Mouse (Mus musculus) CH12.LX (cell line): Measurements from ENCODE around the gene E330017A01Rik. TPM values are rescaled to one million over a fixed set of nuclear protein-coding genes. Genes with fewer than 3 reads are reported as not detected.

Source experiments
- DNase-seq: peaks from one replicate; pipeline ENCODE4 v3.0.0-alpha.2; 2013; ENCODE audit errors: extremely low read depth
- H3K27ac ChIP-seq: 2 replicates; pipeline ENCODE4 v1.5.1; 2012; ENCODE audit warnings: low read depth, mild to moderate bottlenecking, control low read depth, moderate library complexity; ENCODE audit not compliant: insufficient read depth
- H3K27me3 ChIP-seq: replicated peaks from 2 replicates; pipeline ENCODE3; 2012; ENCODE audit warnings: inconsistent platforms
- H3K36me3 ChIP-seq, 2 experiments: replicated peaks in 1 of 2; 2 replicates each; pipeline versions ENCODE3 to v1.6.1; 2012; ENCODE audit warnings: inconsistent platforms in 1 of 2, low read length in 1 of 2, mild to moderate bottlenecking in 1 of 2, mixed read lengths in 1 of 2, moderate library complexity in 1 of 2; ENCODE audit not compliant: control insufficient read depth in 1 of 2, insufficient read depth in 1 of 2
- H3K4me1 ChIP-seq, 2 experiments: 2 replicates each; pipeline ENCODE4 v1.6.1; 2012; ENCODE audit warnings: inconsistent platforms in 1 of 2, moderate library complexity in 1 of 2; ENCODE audit not compliant: insufficient read depth in 2 of 2, control insufficient read depth in 1 of 2
- H3K4me2 ChIP-seq: 2 replicates; pipeline ENCODE4 v1.6.1; 2012; ENCODE audit warnings: low read depth, mild to moderate bottlenecking, control low read depth; ENCODE audit not compliant: poor library complexity, insufficient read depth, severe bottlenecking
- H3K4me3 ChIP-seq, 3 experiments: fragments of 150-350 bp in 1 of 3; sonication (generic) in 1 of 3; replicated peaks in 1 of 3; 2 replicates each; pipeline versions ENCODE3 to v1.5.1; 2011 to 2012; ENCODE audit warnings: low read depth in 2 of 3, low read length in 2 of 3, mild to moderate bottlenecking in 2 of 3, moderate library complexity in 2 of 3, control low read depth in 1 of 3, improper control_type of control experiment in 1 of 3, inconsistent platforms in 1 of 3, mixed read lengths in 1 of 3; ENCODE audit not compliant: poor library complexity in 1 of 3
- H3K79me2 ChIP-seq: replicated peaks from 2 replicates; pipeline ENCODE4 v1.6.1; 2012; ENCODE audit warnings: mild to moderate bottlenecking, moderate library complexity; ENCODE audit not compliant: control insufficient read depth, poor library complexity, insufficient read depth, severe bottlenecking; ENCODE audit errors: extremely low read depth
- H3K9ac ChIP-seq: 2 replicates; pipeline ENCODE4 v1.6.1; 2012; ENCODE audit warnings: low read depth, mild to moderate bottlenecking, control low read depth, moderate library complexity; ENCODE audit not compliant: insufficient read depth
- H3K9me3 ChIP-seq: replicated peaks from 2 replicates; pipeline ENCODE3; 2012; ENCODE audit warnings: low read length, inconsistent platforms, mixed read lengths
- BHLHE40 ChIP-seq: IDR thresholded peaks from 2 replicates; pipeline ENCODE4 v1.6.1; 2011; ENCODE audit warnings: mild to moderate bottlenecking, low read depth, low read length, improper control_type of control experiment
- CHD1 ChIP-seq: IDR thresholded peaks from 2 replicates; pipeline ENCODE4 v1.6.1; 2012; ENCODE audit warnings: low read depth, low read length, improper control_type of control experiment, inconsistent platforms
- CHD2 ChIP-seq: IDR thresholded peaks from 2 replicates; pipeline ENCODE4 v1.6.1; 2011; ENCODE audit warnings: low read length, improper control_type of control experiment
- CTCF ChIP-seq, 2 experiments: IDR thresholded peaks in 1 of 2; conservative IDR thresholded peaks in 1 of 2; 2 replicates each; pipeline ENCODE4 v1.5.1; 2011 to 2012; ENCODE audit warnings: low read depth in 2 of 2, low read length in 2 of 2, improper control_type of control experiment in 1 of 2, inconsistent platforms in 1 of 2, mild to moderate bottlenecking in 1 of 2, moderate library complexity in 1 of 2
- E2F4 ChIP-seq: IDR thresholded peaks from 2 replicates; pipeline ENCODE4 v1.6.1; 2011; ENCODE audit warnings: low read depth, low read length, improper control_type of control experiment; ENCODE audit not compliant: insufficient replicate concordance
- ELF1 ChIP-seq: IDR thresholded peaks from 2 replicates; pipeline ENCODE4 v1.6.1; 2014; ENCODE audit warnings: low read depth, mild to moderate bottlenecking, inconsistent platforms, low read length, improper control_type of control experiment
- EP300 ChIP-seq: IDR thresholded peaks from 2 replicates; pipeline ENCODE4 v1.6.1; 2011; ENCODE audit warnings: low read length, improper control_type of control experiment
- ETS1 ChIP-seq: conservative IDR thresholded peaks from 2 replicates; pipeline ENCODE4 v1.6.1; 2012; ENCODE audit warnings: low read depth, mild to moderate bottlenecking, inconsistent platforms, low read length, improper control_type of control experiment, moderate library complexity
- GABPA ChIP-seq: IDR thresholded peaks from 2 replicates; pipeline ENCODE4 v1.6.1; 2012; ENCODE audit warnings: low read depth, low read length, improper control_type of control experiment, inconsistent platforms; ENCODE audit not compliant: insufficient replicate concordance
- HCFC1 ChIP-seq: IDR thresholded peaks from 2 replicates; pipeline ENCODE4 v1.6.1; 2012; ENCODE audit warnings: low read depth, mild to moderate bottlenecking, inconsistent platforms, low read length, improper control_type of control experiment
- IRF4 ChIP-seq: IDR thresholded peaks from 2 replicates; pipeline ENCODE4 v1.6.1; 2014; ENCODE audit warnings: low read depth, mild to moderate bottlenecking, inconsistent platforms, low read length, improper control_type of control experiment
- JUN ChIP-seq: IDR thresholded peaks from 2 replicates; pipeline ENCODE4 v1.6.1; 2011; ENCODE audit warnings: low read depth, mild to moderate bottlenecking, low read length, improper control_type of control experiment, moderate library complexity; ENCODE audit not compliant: insufficient read depth
- JUND ChIP-seq: conservative IDR thresholded peaks from 2 replicates; pipeline ENCODE4 v1.6.1; 2011; ENCODE audit warnings: low read depth, low read length, improper control_type of control experiment
- KAT2A ChIP-seq: IDR thresholded peaks from 2 replicates; pipeline ENCODE4 v1.6.1; 2012; ENCODE audit warnings: low read length, improper control_type of control experiment, inconsistent platforms; ENCODE audit not compliant: insufficient replicate concordance
- MAFK ChIP-seq: IDR thresholded peaks from 2 replicates; pipeline ENCODE4 v1.6.1; 2011; ENCODE audit warnings: low read length, improper control_type of control experiment; ENCODE audit not compliant: insufficient replicate concordance
- MAX ChIP-seq: IDR thresholded peaks from 2 replicates; pipeline ENCODE4 v1.6.1; 2011; ENCODE audit warnings: low read length, improper control_type of control experiment
- MAZ ChIP-seq: IDR thresholded peaks from 2 replicates; pipeline ENCODE4 v1.6.1; 2012; ENCODE audit warnings: low read depth, mild to moderate bottlenecking, inconsistent platforms, low read length, improper control_type of control experiment, moderate library complexity
- MEF2A ChIP-seq: IDR thresholded peaks from 2 replicates; pipeline ENCODE4 v1.6.1; 2014; ENCODE audit warnings: low read depth, mild to moderate bottlenecking, inconsistent platforms, low read length, improper control_type of control experiment, borderline replicate concordance
- MXI1 ChIP-seq: IDR thresholded peaks from 2 replicates; pipeline ENCODE4 v1.6.1; 2011; ENCODE audit warnings: mild to moderate bottlenecking, low read depth, low read length, improper control_type of control experiment
- MYC ChIP-seq: IDR thresholded peaks from 2 replicates; pipeline ENCODE4 v1.6.1; 2011; ENCODE audit warnings: low read depth, mild to moderate bottlenecking, improper control_type of control experiment, low read length
- NELFE ChIP-seq: IDR thresholded peaks from 2 replicates; pipeline ENCODE4 v1.6.1; 2011; ENCODE audit warnings: low read depth, low read length, improper control_type of control experiment
- NRF1 ChIP-seq: IDR thresholded peaks from 2 replicates; pipeline ENCODE4 v1.6.1; 2014; ENCODE audit warnings: low read depth, mild to moderate bottlenecking, inconsistent platforms, low read length, improper control_type of control experiment, moderate library complexity
- PAX5 ChIP-seq: IDR thresholded peaks from 2 replicates; pipeline ENCODE4 v1.6.1; 2012; ENCODE audit warnings: low read length, inconsistent platforms, mixed read lengths
- POLR2A ChIP-seq: IDR thresholded peaks from 2 replicates; pipeline ENCODE4 v1.6.1; 2011; ENCODE audit warnings: low read depth, mild to moderate bottlenecking, improper control_type of control experiment, low read length
- POLR2AphosphoS2 ChIP-seq: IDR thresholded peaks from 2 replicates; pipeline ENCODE4 v1.6.1; 2011; ENCODE audit warnings: low read depth, low read length, improper control_type of control experiment
- RAD21 ChIP-seq: IDR thresholded peaks from 2 replicates; pipeline ENCODE4 v1.6.1; 2011; ENCODE audit warnings: low read depth, mild to moderate bottlenecking, low read length, improper control_type of control experiment, moderate library complexity
- RCOR1 ChIP-seq: conservative IDR thresholded peaks from 2 replicates; pipeline ENCODE4 v1.6.1; 2012; ENCODE audit warnings: low read depth, mild to moderate bottlenecking, inconsistent platforms, low read length, improper control_type of control experiment
- SIN3A ChIP-seq: IDR thresholded peaks from 2 replicates; pipeline ENCODE4 v1.6.1; 2012; ENCODE audit warnings: low read length, improper control_type of control experiment, inconsistent platforms
- SMC3 ChIP-seq: IDR thresholded peaks from 2 replicates; pipeline ENCODE4 v1.6.1; 2011; ENCODE audit warnings: low read depth, low read length, improper control_type of control experiment
- TBP ChIP-seq: conservative IDR thresholded peaks from 2 replicates; pipeline ENCODE4 v1.6.1; 2011; ENCODE audit warnings: low read depth, low read length, improper control_type of control experiment
- TCF12 ChIP-seq: IDR thresholded peaks from 2 replicates; pipeline ENCODE4 v1.6.1; 2014; ENCODE audit warnings: low read depth, mild to moderate bottlenecking, inconsistent platforms, low read length, improper control_type of control experiment
- UBTF ChIP-seq: IDR thresholded peaks from 2 replicates; pipeline ENCODE4 v1.6.1; 2012; ENCODE audit warnings: low read depth, mild to moderate bottlenecking, inconsistent platforms, low read length, improper control_type of control experiment, moderate library complexity
- USF1 ChIP-seq: IDR thresholded peaks from 2 replicates; pipeline ENCODE4 v1.6.1; 2014; ENCODE audit warnings: low read depth, mild to moderate bottlenecking, inconsistent platforms, low read length, improper control_type of control experiment
- USF2 ChIP-seq: conservative IDR thresholded peaks from 2 replicates; pipeline ENCODE4 v1.6.1; 2011; ENCODE audit warnings: low read depth, low read length, improper control_type of control experiment
- ZC3H11A ChIP-seq: IDR thresholded peaks from 2 replicates; pipeline ENCODE4 v1.6.1; 2012; ENCODE audit warnings: low read depth, mild to moderate bottlenecking, inconsistent platforms, low read length, improper control_type of control experiment
- ZKSCAN1 ChIP-seq: IDR thresholded peaks from 2 replicates; pipeline ENCODE4 v1.6.1; 2012; ENCODE audit warnings: low read depth, inconsistent platforms, low read length, improper control_type of control experiment, borderline replicate concordance
- ZMIZ1 ChIP-seq: IDR thresholded peaks from 2 replicates; pipeline ENCODE4 v1.6.1; 2012; ENCODE audit warnings: low read depth, mild to moderate bottlenecking, inconsistent platforms, low read length, improper control_type of control experiment
- ZNF384 ChIP-seq: IDR thresholded peaks from 2 replicates; pipeline ENCODE4 v1.6.1; 2012; ENCODE audit warnings: low read depth, low read length, improper control_type of control experiment, inconsistent platforms
- dilution Hi-C: fragments of 300-500 bp; cut with MboI; formaldehyde crosslinking; loops from 2 replicates; pipeline ENCODE4 v1.14.3; 2020; ENCODE audit warnings: low sequenced_read_pairs; ENCODE audit not compliant: extremely low pct_unique_long_range_greater_than_20kb, extremely low pct_ligation_motif_present
- in situ Hi-C: fragments of 300-500 bp; cut with MboI; formaldehyde crosslinking; loops from 3 replicates; pipeline ENCODE4 v1.14.3; 2019; ENCODE audit warnings: low sequenced_read_pairs, low pct_ligation_motif_present, low pct_unique_long_range_greater_than_20kb, mixed read lengths
- polyA plus RNA-seq: library from polyadenylated mRNA; unstranded; fragments of >175 nt; gene quantifications from 2 replicates; pipeline ENCODE4 v1.2.1, GENCODE M21; 2012; ENCODE audit warnings: low read depth; ENCODE audit not compliant: insufficient read length
- total RNA-seq, 2 experiments: library from RNA; depleted of rRNA; stranded (reverse); fragments of 300-350 nt in 1 of 2; fragments of >200 nt in 1 of 2; gene quantifications; 2 replicates each; pipeline ENCODE4 v1.2.3; 2012 to 2014

Gene E330017A01Rik
- total and polyA plus RNA-seq, 3 experiments, result 0.21 TPM; not detected in 2

GRCm38 (mm10) chr16:58623944-58624343 is 14.6 kb downstream of the E330017A01Rik start:
- DNase-seq, result peak; percentile 58
- H3K9ac ChIP-seq, result 0 out of 2 replicates have a peak overlapping the region, but pooled peaks have one; percentile 22
- no peak overlapping the region for H3K4me2 ChIP-seq
- H3K27me3 ChIP-seq, result no peaks in the 10 kb centered on the region
- H3K27ac ChIP-seq, result no peak overlapping the region
- in situ Hi-C loops (loop anchor here (5.0 kb wide), 1 partner anchor 162 kb away; no protein-coding TSS in a partner anchor), dilution Hi-C loops (no loop called here)
- no peak overlapping the region for H3K4me3 ChIP-seq
- no peaks in the 10 kb centered on the region for H3K9me3 ChIP-seq
- H3K4me1 ChIP-seq, result peaks cover 2 to 4% of the 10 kb centered on the region in 2 experiments; a peak in 1 of 4 replicates
- peak; percentile 94 for TF ChIP-seq RAD21
- TF ChIP-seq UBTF, result no peak
- TF ChIP-seq HCFC1, result no peak
- no peak for TF ChIP-seq MAFK
- no peak for TF ChIP-seq MEF2A
- no peak for TF ChIP-seq E2F4
- no peak for TF ChIP-seq ZKSCAN1
- TF ChIP-seq ZMIZ1, result no peak
- no peak for TF ChIP-seq RCOR1
- TF ChIP-seq POLR2A, result no peak
- no peak for TF ChIP-seq MAZ
- TF ChIP-seq IRF4, result no peak
- no peak for TF ChIP-seq ELF1
- no peak for TF ChIP-seq CHD2
- no peak for TF ChIP-seq EP300
- no peak for TF ChIP-seq NRF1
- 0 out of 2 replicates have a peak, but pooled peaks have one; percentile 11 for TF ChIP-seq TCF12
- TF ChIP-seq BHLHE40, result peak; percentile 59
- TF ChIP-seq ETS1, result no peak
- TF ChIP-seq KAT2A, result no peak
- TF ChIP-seq GABPA, result no peak
- no peak for TF ChIP-seq ZNF384
- TF ChIP-seq SMC3, result peak; percentile 99
- no peak for TF ChIP-seq SIN3A
- TF ChIP-seq POLR2AphosphoS2, result no peak
- no peak for TF ChIP-seq MXI1
- no peak for TF ChIP-seq USF2
- TF ChIP-seq TBP, result no peak
- no peak for TF ChIP-seq JUN
- peak; percentile 98 for TF ChIP-seq ZC3H11A
- no peak for TF ChIP-seq USF1
- TF ChIP-seq NELFE, result no peak
- TF ChIP-seq JUND, result no peak
- no peak for TF ChIP-seq PAX5
- TF ChIP-seq MAX, result no peak
- peak; percentile 87 to 94 for TF ChIP-seq CTCF (conservative IDR thresholded peaks at IDR 0.05 in 1 of 2, IDR thresholded peaks at IDR 0.05 in 1 of 2; ENCODE audit: low read depth in 2 of 2, low read length in 2 of 2)
- TF ChIP-seq MYC, result no peak
- no peak for TF ChIP-seq CHD1
- H3K36me3 ChIP-seq, result no peaks in the 10 kb centered on the region
- no peaks in the 10 kb centered on the region for H3K79me2 ChIP-seq
